Mouse (Mus musculus): ENCODE results near the gene Adap1. TPM values are rescaled to one million over a fixed set of nuclear protein-coding genes. Genes with fewer than 3 reads are reported as not detected.

Gene Adap1
- polyA plus RNA-seq, 1 experiment from 2014 or later = 0.37 TPM

- Histone ChIP-seq H3K9me3 (replicated peaks) (no peaks in the 10 kb centered on the region), H3K27ac (replicated peaks) (no peak overlapping the region), H3K27me3 (ENCODE audit: low read depth, poor library complexity, severe bottlenecking) (no peaks in the 10 kb centered on the region), H3K4me1 (no peaks in the 10 kb centered on the region), H3K36me3 (peaks cover 100% of the 10 kb centered on the region), H3K4me3 (no peak overlapping the region)
- WGBS = 96% methylated on average over 1 of the region's 1 CpGs
- DNase-seq (ENCODE audit: low spot score) = no peak
These were observed 82.0 kb downstream of the Adap1 start for GRCm38 (mm10) chr5:139243384-139243783.

DNA sequence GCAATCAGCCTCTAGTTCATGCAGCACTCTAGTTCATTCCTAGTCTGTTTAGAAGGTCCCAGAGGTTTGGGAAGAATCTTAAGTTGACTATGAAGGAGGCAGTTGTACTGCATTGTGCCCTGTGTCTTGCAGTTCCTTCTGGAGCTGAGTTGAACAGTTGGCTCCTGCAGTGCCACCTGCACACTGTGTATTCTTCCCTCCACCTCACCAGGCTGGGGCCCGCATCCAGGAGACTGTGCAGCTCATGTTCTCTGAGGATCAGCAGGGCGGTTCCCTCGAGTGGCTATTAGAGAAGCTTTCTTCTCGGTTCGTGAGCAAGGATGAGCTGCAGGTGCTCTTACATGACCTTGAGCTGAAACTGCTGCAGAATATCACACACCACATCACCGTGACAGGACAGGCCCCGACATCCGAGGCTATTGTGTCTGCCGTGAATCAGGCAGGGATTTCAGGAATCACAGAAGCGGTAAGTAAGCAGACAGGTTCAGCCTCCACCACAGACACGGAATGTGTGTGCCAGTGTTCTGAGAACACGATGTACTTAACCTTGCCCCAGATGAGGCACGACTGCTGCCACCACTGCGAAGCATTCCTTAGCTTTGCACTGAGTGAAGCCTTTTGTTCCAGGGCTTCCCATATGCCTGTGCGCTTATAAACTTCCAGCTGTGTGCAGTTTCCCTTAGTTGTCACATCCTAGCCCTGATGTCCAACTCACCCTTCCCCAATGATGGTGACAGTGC is 84.2 kb downstream of the Adap1 start:
- peaks cover 100% of the 10 kb centered on the region for H3K36me3 ChIP-seq
- H3K9me3 ChIP-seq (replicated peaks) = no peaks in the 10 kb centered on the region
- 93% methylated on average over 15 of the region's 15 CpGs for WGBS
- H3K4me3 ChIP-seq = no peak overlapping the region
- H3K4me1 ChIP-seq = no peaks in the 10 kb centered on the region
- DNase-seq (ENCODE audit: low spot score) = no peak
- H3K27me3 ChIP-seq (ENCODE audit: low read depth, poor library complexity, severe bottlenecking) = no peaks in the 10 kb centered on the region
- H3K27ac ChIP-seq (replicated peaks) = no peak overlapping the region

DNA sequence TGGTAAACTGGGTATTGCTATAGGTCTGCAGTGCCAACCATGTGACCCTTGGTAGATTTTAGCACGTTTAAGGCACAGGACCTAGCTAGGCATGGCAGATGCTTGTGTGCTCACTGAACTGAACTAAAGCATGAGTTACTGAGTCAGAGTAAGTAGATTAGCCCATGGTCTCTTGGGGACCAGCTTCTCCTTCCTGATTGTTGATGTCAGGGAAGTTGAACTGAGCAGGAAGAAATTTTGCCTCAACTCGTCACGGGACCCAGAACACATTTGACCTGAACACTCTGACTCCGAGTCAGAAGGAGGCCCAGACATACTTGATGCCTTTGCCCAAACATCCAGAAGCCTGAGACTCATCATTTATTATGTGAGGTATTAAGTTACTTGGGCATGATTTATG is 88.0 kb downstream of the Adap1 start:
- Histone ChIP-seq H3K9me3 (replicated peaks) (no peaks in the 10 kb centered on the region), H3K27ac (replicated peaks) (no peak overlapping the region), H3K4me1 (no peaks in the 10 kb centered on the region), H3K27me3 (ENCODE audit: low read depth, poor library complexity, severe bottlenecking) (no peaks in the 10 kb centered on the region), H3K4me3 (no peak overlapping the region), H3K36me3 (peaks cover 100% of the 10 kb centered on the region)
- 90% methylated on average over 4 of the region's 4 CpGs for WGBS
- no peak for DNase-seq (ENCODE audit: low spot score)

DNA sequence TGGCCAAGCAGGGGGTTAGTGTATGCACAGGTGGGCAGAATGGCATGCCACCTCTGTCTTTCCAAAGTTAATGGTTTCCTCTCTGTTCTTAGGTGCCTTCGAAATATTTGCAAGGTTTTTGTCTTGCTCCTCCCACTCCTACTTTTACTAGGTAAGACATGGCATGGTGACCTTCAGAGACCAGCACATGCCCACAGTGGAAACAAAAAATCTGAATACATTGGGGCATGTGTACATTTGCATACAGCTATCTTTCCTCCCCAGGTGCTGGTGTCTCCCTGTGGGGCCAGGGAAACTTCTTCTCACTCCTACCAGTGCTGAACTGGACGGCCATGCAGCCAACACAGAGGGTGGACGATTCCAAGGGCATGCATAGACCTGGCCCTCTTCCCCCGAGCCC is 91.0 kb downstream of the Adap1 start:
- H3K4me3 ChIP-seq = no peak overlapping the region
- H3K36me3 ChIP-seq = peaks cover 100% of the 10 kb centered on the region
- no peaks in the 10 kb centered on the region for H3K27me3 ChIP-seq (ENCODE audit: low read depth, poor library complexity, severe bottlenecking)
- no peaks in the 10 kb centered on the region for H3K4me1 ChIP-seq
- 89% methylated on average over 4 of the region's 4 CpGs for WGBS
- H3K27ac ChIP-seq (replicated peaks) = no peak overlapping the region
- no peaks in the 10 kb centered on the region for H3K9me3 ChIP-seq (replicated peaks)
- DNase-seq (ENCODE audit: low spot score) = no peak

DNA sequence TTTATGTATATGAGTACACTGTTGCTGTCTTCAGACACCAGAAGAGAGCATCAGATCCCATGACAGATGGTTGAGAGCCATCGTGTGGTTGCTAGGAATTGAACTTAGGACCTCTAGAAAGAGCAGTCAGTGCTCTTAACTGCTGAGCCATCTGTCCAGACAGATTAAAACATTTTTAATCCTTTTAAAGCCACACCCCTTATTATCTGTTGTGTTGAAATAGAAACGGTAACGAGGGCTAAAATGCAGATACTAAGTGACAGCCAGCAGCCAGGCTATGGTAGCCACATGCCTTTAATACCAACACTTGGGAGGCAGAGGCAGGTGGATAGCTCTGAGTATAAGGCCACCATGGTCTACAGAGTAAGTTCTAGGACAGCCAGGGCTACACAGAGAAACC is 93.3 kb downstream of the Adap1 start:
- Histone ChIP-seq H3K4me3 (no peak overlapping the region), H3K9me3 (replicated peaks) (no peaks in the 10 kb centered on the region), H3K4me1 (no peaks in the 10 kb centered on the region), H3K36me3 (peaks cover 100% of the 10 kb centered on the region), H3K27ac (replicated peaks) (no peak overlapping the region), H3K27me3 (ENCODE audit: low read depth, poor library complexity, severe bottlenecking) (no peaks in the 10 kb centered on the region)
- no peak for DNase-seq (ENCODE audit: low spot score)
- 84% methylated on average over 3 of the region's 3 CpGs for WGBS

GRCm38 (mm10) chr5:139229716-139230115 is 95.7 kb downstream of the Adap1 start:
- no peaks in the 10 kb centered on the region for H3K9me3 ChIP-seq (replicated peaks)
- WGBS = 96% methylated on average over 3 of the region's 3 CpGs
- no peaks in the 10 kb centered on the region for H3K4me1 ChIP-seq
- H3K4me3 ChIP-seq = no peak overlapping the region
- no peaks in the 10 kb centered on the region for H3K27me3 ChIP-seq (ENCODE audit: low read depth, poor library complexity, severe bottlenecking)
- H3K27ac ChIP-seq (replicated peaks) = no peak overlapping the region
- H3K36me3 ChIP-seq = peaks cover 99% of the 10 kb centered on the region
- no peak for DNase-seq (ENCODE audit: low spot score)

DNA sequence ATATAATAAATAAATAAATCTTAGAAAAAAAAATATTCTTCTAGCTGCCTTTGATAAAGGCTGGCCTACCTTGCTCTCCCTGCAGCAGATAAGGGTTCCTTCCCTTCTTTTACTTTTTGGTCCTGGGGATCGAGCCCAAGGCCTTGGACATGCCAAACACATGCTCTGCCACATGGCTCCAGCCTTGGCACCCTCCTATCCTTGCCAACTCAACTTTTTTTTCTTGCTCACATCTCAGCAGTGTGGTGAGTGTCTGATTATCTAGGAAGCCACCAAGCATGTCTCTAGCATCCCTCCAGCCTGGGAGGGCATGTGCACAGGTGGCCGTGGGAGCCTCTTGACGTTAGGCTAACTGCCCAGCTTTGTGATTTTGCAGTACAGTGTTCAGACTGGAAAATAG is 97.1 kb downstream of the Adap1 start:
- Histone ChIP-seq H3K27ac (replicated peaks) (no peak overlapping the region), H3K4me3 (no peak overlapping the region), H3K9me3 (replicated peaks) (no peaks in the 10 kb centered on the region), H3K36me3 (peaks cover 99% of the 10 kb centered on the region), H3K4me1 (no peaks in the 10 kb centered on the region), H3K27me3 (ENCODE audit: low read depth, poor library complexity, severe bottlenecking) (no peaks in the 10 kb centered on the region)
- 93% methylated on average over 3 of the region's 3 CpGs for WGBS
- no peak for DNase-seq (ENCODE audit: low spot score)

GRCm38 (mm10) chr5:139227645-139228044 is 97.8 kb downstream of the Adap1 start:
- WGBS = 93% methylated on average over 2 of the region's 2 CpGs
- Histone ChIP-seq H3K4me3 (no peak overlapping the region), H3K27ac (replicated peaks) (no peak overlapping the region), H3K9me3 (replicated peaks) (no peaks in the 10 kb centered on the region), H3K36me3 (peaks cover 99% of the 10 kb centered on the region), H3K27me3 (ENCODE audit: low read depth, poor library complexity, severe bottlenecking) (no peaks in the 10 kb centered on the region), H3K4me1 (no peaks in the 10 kb centered on the region)
- DNase-seq (ENCODE audit: low spot score) = no peak

- Histone ChIP-seq H3K4me3 (no peak overlapping the region), H3K9me3 (replicated peaks) (no peaks in the 10 kb centered on the region), H3K36me3 (peaks cover 99% of the 10 kb centered on the region), H3K27me3 (ENCODE audit: low read depth, poor library complexity, severe bottlenecking) (no peaks in the 10 kb centered on the region), H3K27ac (replicated peaks) (no peak overlapping the region), H3K4me1 (no peaks in the 10 kb centered on the region)
- no peak for DNase-seq (ENCODE audit: low spot score)
- WGBS = 98% methylated on average over 4 of the region's 4 CpGs
These were observed 98.2 kb downstream of the Adap1 start for GRCm38 (mm10) chr5:139227236-139227635.

- peaks cover 88% of the 10 kb centered on the region for H3K36me3 ChIP-seq
These were observed 102.1 kb downstream of the Adap1 start for GRCm38 (mm10) chr5:139223331-139223730.

More at GRCm38 (mm10) chr5:139223331-139223730, 102.1 kb downstream of the Adap1 start:
- WGBS = 96% methylated on average over 10 of the region's 10 CpGs
- Histone ChIP-seq H3K4me3 (no peak overlapping the region), H3K4me1 (no peaks in the 10 kb centered on the region), H3K27ac (replicated peaks) (no peak overlapping the region), H3K9me3 (replicated peaks) (no peaks in the 10 kb centered on the region), H3K27me3 (ENCODE audit: low read depth, poor library complexity, severe bottlenecking) (no peaks in the 10 kb centered on the region)
- DNase-seq (ENCODE audit: low spot score) = no peak

MicroRNA genes within 50 kb of the gene (microRNA counts, 519-probe panel; counts per million panel counts)
- microRNA mmu-miR-339-3p (not detected), microRNA mmu-miR-339-5p (not detected)

Small RNA genes lying within 50 kb of the gene (microRNA-seq; reads per million reads assigned to microRNA genes)
- gene Mir339 = 692 reads per million, percentile 73 among the genes with 10 or more reads in this experiment

Other genes with a start within 250 kb of the Adap1 start
- gene Prkar1b, start 175.6 kb downstream of the Adap1 start, polyA plus RNA-seq (2016; fragmentation: Nextera tagmentation; extraction: Ambion mirVana) = 9.4 and 21.6 TPM in 2 replicates
- 6.7 and 7.7 TPM in 2 replicates for gene Dnaaf5, start 175.4 kb downstream of the Adap1 start, polyA plus RNA-seq (2016; fragmentation: Nextera tagmentation; extraction: Ambion mirVana)
- gene Sun1, start 125.0 kb downstream of the Adap1 start, polyA plus RNA-seq (2016; fragmentation: Nextera tagmentation; extraction: Ambion mirVana) = 46.9 and 49.6 TPM in 2 replicates
- gene Get4, start 73.3 kb downstream of the Adap1 start, polyA plus RNA-seq (2016; fragmentation: Nextera tagmentation; extraction: Ambion mirVana) = 168 and 187 TPM in 2 replicates
- 123 and 134 TPM in 2 replicates for gene Cox19, start 25.8 kb upstream of the Adap1 start, polyA plus RNA-seq (2016; fragmentation: Nextera tagmentation; extraction: Ambion mirVana)
- gene Cyp2w1, start 27.0 kb upstream of the Adap1 start, polyA plus RNA-seq (2016; fragmentation: Nextera tagmentation; extraction: Ambion mirVana) = not detected in 2 replicates
- gene Gpr146, start 52.1 kb upstream of the Adap1 start, polyA plus RNA-seq (2016; fragmentation: Nextera tagmentation; extraction: Ambion mirVana) = 1.7 and 2.0 TPM in 2 replicates
- 0.32 and 0.39 TPM in 2 replicates for gene C130050O18Rik, start 79.7 kb upstream of the Adap1 start, polyA plus RNA-seq (2016; fragmentation: Nextera tagmentation; extraction: Ambion mirVana)
- 0.77 and 2.5 TPM in 2 replicates for gene Gper1, start 97.5 kb upstream of the Adap1 start, polyA plus RNA-seq (2016; fragmentation: Nextera tagmentation; extraction: Ambion mirVana)
- 56.6 and 64.7 TPM in 2 replicates for gene 3110082I17Rik, start 134.9 kb upstream of the Adap1 start, polyA plus RNA-seq (2016; fragmentation: Nextera tagmentation; extraction: Ambion mirVana)
- 9.1 and 12.2 TPM in 2 replicates for gene Zfand2a, start 158.9 kb upstream of the Adap1 start, polyA plus RNA-seq (2016; fragmentation: Nextera tagmentation; extraction: Ambion mirVana)
- 18.8 and 36.7 TPM in 2 replicates for gene Uncx, start 217.9 kb upstream of the Adap1 start, polyA plus RNA-seq (2016; fragmentation: Nextera tagmentation; extraction: Ambion mirVana)

Measured in midbrain, embryonic 10.5 days (tissue).